Mouse (Mus musculus) thymus, postnatal 4 days (tissue): ENCODE data around the gene Tsc22d4.
A peak's percentile ranks its signal among the peaks of the same experiment; 100 is the strongest.

Source experiments
- DNase-seq: peaks from one replicate; pipeline ENCODE4 v3.0.0; 2021

Gene Tsc22d4

GRCm38 (mm10) chr5:137745214-137746171 is at the start of gene Tsc22d4:
Gene Tsc22d4, plus strand, starts transcription at chr5:137745730.
- DNase-seq = peak; percentile 90

- DNase-seq = no peak
These were observed 49.6 kb upstream of the Tsc22d4 start for GRCm38 (mm10) chr5:137695930-137696329.

DNA sequence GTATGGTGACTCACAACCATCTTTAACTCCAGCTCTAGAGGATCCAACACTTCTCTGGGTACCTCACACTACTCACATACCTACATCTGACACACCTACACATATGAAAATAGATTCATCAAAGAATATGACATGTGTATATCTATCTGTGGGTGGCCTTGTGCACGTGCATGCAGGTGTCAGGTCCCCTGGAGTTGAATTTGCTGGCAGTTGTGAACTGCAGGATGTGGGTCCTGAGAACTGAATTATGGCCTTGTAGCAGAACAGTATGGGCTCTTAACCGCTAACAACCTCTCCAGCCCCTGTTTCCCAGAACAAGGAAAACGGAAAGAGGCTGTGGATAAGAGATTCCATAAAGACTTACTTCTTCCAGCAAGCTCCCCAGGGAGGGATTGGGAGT is 46.5 kb upstream of the Tsc22d4 start:
- DNase-seq = peak; percentile 45

GRCm38 (mm10) chr5:137699850-137700249 is 45.7 kb upstream of the Tsc22d4 start:
- DNase-seq = no peak

GRCm38 (mm10) chr5:137705242-137705641 is 40.3 kb upstream of the Tsc22d4 start:
- peak; percentile 64 for DNase-seq

GRCm38 (mm10) chr5:137706913-137707633 is 38.5 kb upstream of the Tsc22d4 start:
- DNase-seq = peak; percentile 85

- no peak for DNase-seq
These were observed 32.1 kb upstream of the Tsc22d4 start for GRCm38 (mm10) chr5:137713454-137713853.

GRCm38 (mm10) chr5:137715685-137716084 is 29.8 kb upstream of the Tsc22d4 start:
- no peak for DNase-seq

GRCm38 (mm10) chr5:137718020-137718790 is 27.3 kb upstream of the Tsc22d4 start:
- DNase-seq = no peak

- DNase-seq = no peak
These were observed 26.4 kb upstream of the Tsc22d4 start for GRCm38 (mm10) chr5:137719088-137719487.

DNA sequence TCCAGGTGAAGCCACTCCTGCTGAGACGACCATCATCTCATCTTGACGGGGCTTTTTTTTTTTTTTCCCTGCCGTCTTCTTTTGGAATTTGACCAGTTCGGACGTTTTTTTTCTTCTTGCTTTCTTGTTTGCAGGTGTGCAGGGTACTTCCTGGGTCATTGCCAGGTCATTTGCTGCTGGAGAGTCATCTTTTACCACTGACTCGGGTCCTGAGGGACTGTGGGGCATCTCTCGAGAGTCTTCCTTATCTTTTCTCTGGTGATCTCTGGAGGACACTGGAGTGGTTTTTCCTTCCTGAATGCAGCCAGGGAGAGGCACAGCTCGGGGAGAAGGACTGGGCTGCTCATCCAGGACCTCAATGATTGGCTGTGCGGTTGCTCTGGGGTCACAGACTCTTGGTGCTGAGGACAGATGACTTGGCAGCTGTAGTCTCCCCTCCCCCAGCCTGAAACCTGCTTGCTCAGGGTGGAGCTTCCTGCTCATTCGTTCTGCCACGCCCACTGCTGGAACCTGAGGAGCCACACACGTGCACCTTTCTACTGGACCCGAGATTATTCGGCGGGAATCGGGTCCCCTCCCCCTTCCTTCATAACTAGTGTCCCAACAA is 24.9 kb upstream of the Tsc22d4 start:
- peak; percentile 80 for DNase-seq

- DNase-seq = no peak
These were observed 21.7 kb upstream of the Tsc22d4 start for GRCm38 (mm10) chr5:137723840-137724239.

DNA sequence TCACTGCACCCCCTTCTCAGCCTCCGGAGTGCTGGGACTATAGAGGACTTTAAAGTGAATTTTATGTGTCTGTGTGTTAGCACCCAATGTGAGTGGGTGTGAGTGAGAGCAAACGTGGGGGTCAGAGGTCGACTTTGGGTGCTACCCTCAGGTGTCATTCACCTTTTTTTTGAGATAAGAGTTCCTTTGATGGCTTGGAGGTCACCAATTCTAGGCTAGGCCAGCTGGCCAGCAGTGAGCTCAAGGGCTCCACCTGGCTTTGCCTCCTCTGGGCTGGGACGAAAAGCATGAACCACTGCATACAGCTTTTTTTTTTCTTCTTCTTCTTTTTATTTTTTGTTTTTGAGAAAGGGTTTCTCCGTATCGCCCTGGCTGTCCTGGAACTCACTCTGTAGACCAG is 18.8 kb upstream of the Tsc22d4 start:
- no peak for DNase-seq

- DNase-seq = no peak
These were observed 11.8 kb upstream of the Tsc22d4 start for GRCm38 (mm10) chr5:137733638-137734288.

DNA sequence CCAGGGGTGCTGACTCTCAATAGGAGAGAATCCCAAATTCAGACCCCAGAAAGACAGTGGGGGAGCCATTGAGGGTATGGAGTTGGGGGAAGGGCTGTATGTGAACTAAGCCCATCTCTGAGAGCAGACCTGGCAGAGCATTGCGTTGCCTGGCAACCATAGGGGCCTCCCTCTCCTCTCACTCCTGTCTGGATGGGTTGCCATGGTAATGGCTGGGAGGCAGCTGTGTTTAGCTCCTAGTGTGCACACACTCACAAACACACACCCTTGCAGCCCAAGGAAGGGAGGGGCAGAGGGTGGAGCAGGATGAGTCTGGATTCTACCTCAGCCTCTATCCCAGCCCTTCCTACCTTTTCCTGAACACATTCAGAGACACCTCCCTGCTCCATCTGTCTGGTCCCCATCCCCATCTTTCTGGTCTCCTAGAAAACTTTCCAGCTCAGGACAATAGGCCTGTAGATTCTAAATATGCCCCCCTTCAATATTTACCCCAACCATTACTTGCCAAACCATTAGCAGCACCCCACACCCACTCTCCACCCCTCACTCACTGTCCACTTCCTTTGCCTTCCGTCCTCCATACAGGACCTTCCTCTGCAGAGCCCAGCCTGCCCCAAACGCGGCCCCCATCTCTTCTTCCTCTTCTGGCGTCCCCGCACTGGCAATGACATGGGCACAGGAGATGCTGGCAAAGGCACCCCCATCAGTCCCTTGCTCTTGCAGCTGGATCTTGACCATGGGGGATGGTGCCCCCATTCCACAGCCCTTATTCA is 11.1 kb upstream of the Tsc22d4 start:
- DNase-seq = no peak

DNA sequence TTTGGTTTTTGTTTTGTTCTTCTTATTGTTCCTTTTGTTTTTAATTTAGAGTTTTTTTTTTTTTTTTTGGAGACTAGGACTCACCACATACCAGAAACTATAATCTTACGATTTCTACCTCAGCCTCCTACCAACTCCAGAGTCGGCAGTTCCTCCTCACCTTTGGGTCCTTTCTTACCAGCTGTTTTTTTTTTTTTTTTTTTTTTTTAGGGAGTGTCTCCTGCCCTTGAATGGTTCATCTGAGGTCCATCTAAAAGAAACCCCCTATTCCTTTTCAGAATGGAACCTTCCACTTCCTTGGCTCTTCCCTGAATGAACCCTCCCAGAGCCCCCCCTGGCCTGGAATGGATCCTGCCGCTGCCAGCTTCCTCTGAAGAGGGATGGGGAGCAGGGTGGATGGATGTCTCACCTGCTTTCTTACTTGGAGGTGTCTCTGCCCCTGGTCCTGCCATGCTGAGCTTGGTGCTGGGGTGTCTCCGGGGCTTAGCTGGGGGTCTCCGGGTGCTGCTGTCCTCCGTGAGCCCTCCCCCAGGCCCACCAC is 8.1 kb upstream of the Tsc22d4 start:
- DNase-seq = no peak

GRCm38 (mm10) chr5:137738516-137738915 is 7.0 kb upstream of the Tsc22d4 start:
- DNase-seq = peak; percentile 57

GRCm38 (mm10) chr5:137739471-137739870 is 6.1 kb upstream of the Tsc22d4 start:
- peak; percentile 56 for DNase-seq

DNA sequence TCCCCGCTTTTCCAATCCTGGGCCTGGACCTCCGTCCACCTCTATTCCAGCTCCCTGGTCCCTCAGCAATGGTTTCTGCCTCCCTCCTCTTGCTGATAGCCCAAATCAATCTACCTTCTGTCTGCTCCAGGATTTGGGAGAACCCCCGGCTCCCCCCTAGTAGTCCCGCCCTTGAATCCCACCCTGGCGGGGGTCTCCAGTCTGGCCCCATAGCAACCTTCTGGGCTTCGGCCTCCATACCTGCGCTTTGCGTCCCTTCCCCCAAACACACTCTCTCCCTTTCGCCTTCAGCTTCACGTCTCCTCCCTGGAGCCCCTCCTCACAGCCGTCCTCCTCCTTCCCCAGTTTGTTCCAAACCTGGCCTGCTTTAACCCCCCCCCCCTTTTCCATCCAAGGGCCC is 5.0 kb upstream of the Tsc22d4 start:
- peak; percentile 47 for DNase-seq

- DNase-seq = peak; percentile 97
These were observed 4.3 kb upstream of the Tsc22d4 start, which contains the start of gene Nyap1 for GRCm38 (mm10) chr5:137741023-137741931. Gene Nyap1, minus strand, starts transcription at chr5:137741607.
